Mouse (Mus musculus): Measurements from ENCODE around the gene Rragc. TPM values are rescaled to one million over a fixed set of nuclear protein-coding genes. Genes with fewer than 3 reads are reported as not detected.

The Rragc gene
- polyA plus RNA-seq, 1 experiment from 2014 or later: 80.9 TPM

DNA sequence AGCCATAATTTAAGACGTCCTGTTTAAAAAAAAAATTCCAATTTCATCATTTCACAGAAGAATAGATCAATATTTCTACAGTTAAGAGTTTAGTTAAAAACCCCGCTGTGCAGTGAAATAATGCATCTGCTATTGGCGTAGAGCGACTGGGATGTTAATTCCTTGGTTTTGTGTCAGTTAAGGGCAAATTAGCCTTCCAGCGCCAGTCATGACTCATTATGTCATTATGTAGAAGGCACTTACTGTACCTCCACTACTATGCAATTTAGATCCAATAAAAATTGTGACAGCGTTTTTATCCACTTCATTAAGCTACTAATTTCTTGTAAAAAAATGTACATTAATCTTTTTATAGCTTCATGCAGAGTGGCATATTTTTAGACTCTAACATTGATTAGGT, 31.7 kb downstream of the Rragc start:
- TF ChIP-seq CTCF (IDR thresholded peaks at IDR 0.05): no peak

DNA sequence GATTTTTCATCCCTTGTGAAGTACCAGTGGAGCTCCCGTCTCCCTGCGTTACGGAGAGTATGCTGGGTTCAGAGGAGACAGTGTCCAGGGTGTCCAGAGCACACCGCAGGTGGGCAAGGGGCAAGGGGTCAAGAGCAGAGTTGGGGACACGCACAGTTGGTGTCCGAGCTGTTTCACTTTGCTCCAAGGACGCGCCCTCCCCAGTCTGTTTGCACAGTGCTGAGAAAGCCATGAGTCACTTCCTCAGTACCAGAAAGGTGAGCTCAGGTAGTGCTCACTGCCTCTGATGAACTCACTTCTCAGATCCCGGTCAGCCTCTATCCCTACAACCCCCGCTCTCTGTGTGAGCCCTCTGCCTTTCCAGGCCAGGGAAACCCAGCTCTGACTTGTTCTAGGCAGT, 32.4 kb downstream of the Rragc start:
- ChIA-PET CTCF (interaction anchor here (1.1 to 3.5 kb wide), 3 partner anchors 10 to 18 kb away, joined by 4 to 15 read pairs (median 4); no protein-coding TSS in a partner anchor), POLR2A (no interaction called here)
- in situ Hi-C loops (cut with MboI; ENCODE audit: low pct_unique_long_range_greater_than_20kb): loop anchor here (10.0 kb wide), 1 partner anchor 725 kb away; no protein-coding TSS in a partner anchor
- peak; percentile 83 for ATAC-seq
- TF ChIP-seq CTCF (IDR thresholded peaks at IDR 0.05): no peak
- peak; percentile 7 for DNase-seq (ENCODE audit: low read depth, low spot score)
- peaks cover 7% of the 10 kb centered on the region for H3K27me3 ChIP-seq

More for the DNA sequence above, 31.7 kb downstream of the Rragc start:
- ATAC-seq: no peak
- ChIA-PET CTCF (interaction anchor here (2.0 to 3.5 kb wide), 2 partner anchors 9 to 18 kb away, joined by 4 to 15 read pairs; no protein-coding TSS in a partner anchor), POLR2A (interaction anchor here (0.7 kb wide), 1 partner anchor 740 kb away, joined by 3 read pairs; no protein-coding TSS in a partner anchor)
- peaks cover 7% of the 10 kb centered on the region for H3K27me3 ChIP-seq
- in situ Hi-C loops (cut with MboI; ENCODE audit: low pct_unique_long_range_greater_than_20kb): no loop called here
- DNase-seq (ENCODE audit: low read depth, low spot score): no peak

- no peak for ATAC-seq
- ChIA-PET CTCF (interaction anchor here (0.9 to 3.5 kb wide), 2 partner anchors 12 to 13 kb away, joined by 3 to 15 read pairs; no protein-coding TSS in a partner anchor), POLR2A (no interaction called here)
- in situ Hi-C loops (cut with MboI; ENCODE audit: low pct_unique_long_range_greater_than_20kb): loop anchor here (10.0 kb wide), 1 partner anchor 723 kb away; no protein-coding TSS in a partner anchor
- no peak for TF ChIP-seq CTCF (IDR thresholded peaks at IDR 0.05)
- H3K27me3 ChIP-seq: peaks cover 7% of the 10 kb centered on the region
- DNase-seq (ENCODE audit: low read depth, low spot score): no peak
Measured at GRCm38 (mm10) chr4:123952059-123952458, 34.8 kb downstream of the Rragc start.

- peak; percentile 98 for TF ChIP-seq CTCF (IDR thresholded peaks at IDR 0.05)
- DNase-seq (ENCODE audit: low read depth, low spot score) (no peak), ATAC-seq (peak; percentile 67)
- H3K27me3 ChIP-seq: peaks cover 7% of the 10 kb centered on the region
- CTCF ChIA-PET: no interaction called here
- in situ Hi-C loops (cut with MboI; ENCODE audit: low pct_unique_long_range_greater_than_20kb): loop anchor here (10.0 kb wide), 1 partner anchor 718 kb away; no protein-coding TSS in a partner anchor
- POLR2A ChIA-PET: no interaction called here
Measured at GRCm38 (mm10) chr4:123956703-123957491, 39.7 kb downstream of the Rragc start.

DNA sequence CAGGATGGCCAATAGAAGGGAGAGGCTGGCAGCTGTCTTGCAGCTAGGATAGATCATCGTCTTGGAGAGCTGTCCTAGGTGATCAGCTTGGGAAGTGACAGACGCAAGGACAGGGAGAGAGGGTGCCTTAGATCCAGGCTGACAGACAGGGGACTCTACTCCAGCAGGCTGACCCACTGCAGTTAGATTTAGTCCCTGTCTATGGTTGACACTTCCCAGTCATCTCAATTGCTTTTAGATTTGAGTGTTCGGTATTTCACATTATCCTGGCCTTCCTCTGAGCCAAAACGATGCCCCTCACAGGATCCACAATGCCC, 40.2 kb downstream of the Rragc start:
- POLR2A ChIA-PET: no interaction called here
- H3K27me3 ChIP-seq: peaks cover 7% of the 10 kb centered on the region
- ATAC-seq (no peak), DNase-seq (ENCODE audit: low read depth, low spot score) (no peak)
- in situ Hi-C loops (cut with MboI; ENCODE audit: low pct_unique_long_range_greater_than_20kb): loop anchor here (10.0 kb wide), 1 partner anchor 717 kb away; no protein-coding TSS in a partner anchor
- CTCF ChIA-PET: no interaction called here
- no peak for TF ChIP-seq CTCF (IDR thresholded peaks at IDR 0.05)

GRCm38 (mm10) chr4:123957891-123958290, 40.6 kb downstream of the Rragc start:
- ChIA-PET CTCF (no interaction called here), POLR2A (interaction anchor here (0.6 kb wide), 1 partner anchor 701 kb away, joined by 3 read pairs; no protein-coding TSS in a partner anchor)
- in situ Hi-C loops (cut with MboI; ENCODE audit: low pct_unique_long_range_greater_than_20kb): loop anchor here (10.0 kb wide), 1 partner anchor 717 kb away; no protein-coding TSS in a partner anchor
- no peak for DNase-seq (ENCODE audit: low read depth, low spot score)
- ATAC-seq: no peak
- TF ChIP-seq CTCF (IDR thresholded peaks at IDR 0.05): no peak
- H3K27me3 ChIP-seq: peaks cover 5% of the 10 kb centered on the region

GRCm38 (mm10) chr4:123960955-123961354, 43.7 kb downstream of the Rragc start:
- TF ChIP-seq CTCF (IDR thresholded peaks at IDR 0.05): no peak
- DNase-seq (ENCODE audit: low read depth, low spot score): no peak
- ChIA-PET POLR2A (no interaction called here), CTCF (interaction anchor here (1.4 kb wide), 1 partner anchor 22 kb away, joined by 3 read pairs; no protein-coding TSS in a partner anchor)
- in situ Hi-C loops (cut with MboI; ENCODE audit: low pct_unique_long_range_greater_than_20kb): no loop called here
- ATAC-seq: no peak
- H3K27me3 ChIP-seq: no peaks in the 10 kb centered on the region

GRCm38 (mm10) chr4:123962721-123963120, 45.5 kb downstream of the Rragc start:
- ATAC-seq: no peak
- TF ChIP-seq CTCF (IDR thresholded peaks at IDR 0.05): no peak
- POLR2A ChIA-PET: no interaction called here
- in situ Hi-C loops (cut with MboI; ENCODE audit: low pct_unique_long_range_greater_than_20kb): no loop called here
- no peak for DNase-seq (ENCODE audit: low read depth, low spot score)
- CTCF ChIA-PET: interaction anchor here (1.4 kb wide), 1 partner anchor 24 kb away, joined by 3 read pairs; no protein-coding TSS in a partner anchor
- no peaks in the 10 kb centered on the region for H3K27me3 ChIP-seq

DNA sequence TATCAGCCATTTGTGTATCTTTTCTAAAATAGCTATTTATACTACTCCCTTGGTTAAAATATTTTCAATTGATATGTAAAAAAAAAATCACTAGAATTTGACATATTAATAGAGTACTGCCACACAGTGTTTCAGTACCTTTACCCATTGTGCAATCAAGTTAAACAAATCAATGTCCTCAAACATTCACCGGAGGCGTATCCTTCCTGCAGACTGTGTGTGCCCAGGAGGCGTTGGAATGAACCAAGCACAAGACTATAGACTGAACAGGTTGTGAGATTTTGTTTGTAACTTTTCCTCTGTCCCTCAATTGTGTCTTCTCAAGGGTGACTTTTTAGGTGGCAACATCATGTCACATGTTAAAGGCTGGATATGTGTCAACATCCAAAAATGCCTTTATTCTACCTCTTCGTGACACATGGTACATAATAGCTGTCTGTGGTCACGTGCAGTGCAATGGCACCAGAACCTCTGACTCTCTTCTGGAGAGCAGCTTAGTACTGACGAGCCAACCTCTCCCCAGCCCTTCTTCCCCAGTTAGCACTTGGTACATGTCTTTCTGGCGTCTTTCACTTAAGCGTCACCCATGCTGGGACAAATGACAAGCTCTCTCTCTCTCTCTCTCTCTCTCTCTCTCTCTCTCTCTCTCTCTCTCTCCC, 51.5 kb downstream of the Rragc start:
- DNase-seq (ENCODE audit: low read depth, low spot score) (no peak), ATAC-seq (no peak)
- ChIA-PET CTCF (no interaction called here), POLR2A (no interaction called here)
- in situ Hi-C loops (cut with MboI; ENCODE audit: low pct_unique_long_range_greater_than_20kb): loop anchor here (5.0 kb wide), 1 partner anchor 164 kb away; no protein-coding TSS in a partner anchor
- H3K27me3 ChIP-seq: peaks cover 11% of the 10 kb centered on the region
- TF ChIP-seq CTCF (IDR thresholded peaks at IDR 0.05): no peak

GRCm38 (mm10) chr4:123969458-123969857, 52.2 kb downstream of the Rragc start:
- POLR2A ChIA-PET: no interaction called here
- H3K27me3 ChIP-seq: peaks cover 15% of the 10 kb centered on the region
- no peak for DNase-seq (ENCODE audit: low read depth, low spot score)
- TF ChIP-seq CTCF (IDR thresholded peaks at IDR 0.05): no peak
- no peak for ATAC-seq
- in situ Hi-C loops (cut with MboI; ENCODE audit: low pct_unique_long_range_greater_than_20kb): loop anchor here (5.0 kb wide), 1 partner anchor 163 kb away; no protein-coding TSS in a partner anchor
- CTCF ChIA-PET: no interaction called here
